Mouse (Mus musculus): ENCODE data around the gene Asb2. TPM values are rescaled to one million over a fixed set of nuclear protein-coding genes. Genes with fewer than 3 reads are reported as not detected.

Asb2 gene
- total RNA-seq, 2 experiments from 2014 or later, result 0.27 to 0.33 TPM

GRCm38 (mm10) chr12:103325156-103325857, 30.5 kb downstream of the Asb2 start:
- ATAC-seq (ENCODE audit: poor library complexity, severe bottlenecking), result peak; percentile 90

GRCm38 (mm10) chr12:103322801-103323200, 33.0 kb downstream of the Asb2 start:
- ATAC-seq (ENCODE audit: poor library complexity, severe bottlenecking), result no peak

- ATAC-seq (ENCODE audit: poor library complexity, severe bottlenecking), result no peak
Measured at GRCm38 (mm10) chr12:103315831-103316545, 39.8 kb downstream of the Asb2 start.

- ATAC-seq (ENCODE audit: poor library complexity, severe bottlenecking), result no peak
Measured at GRCm38 (mm10) chr12:103314640-103315361, 41.0 kb downstream of the Asb2 start.

GRCm38 (mm10) chr12:103313871-103314639, 41.7 kb downstream of the Asb2 start:
- no peak for ATAC-seq (ENCODE audit: poor library complexity, severe bottlenecking)

- no peak for ATAC-seq (ENCODE audit: poor library complexity, severe bottlenecking)
Measured at GRCm38 (mm10) chr12:103313274-103313673, 42.5 kb downstream of the Asb2 start.

- no peak for ATAC-seq (ENCODE audit: poor library complexity, severe bottlenecking)
Measured at GRCm38 (mm10) chr12:103311921-103312320, 43.9 kb downstream of the Asb2 start.

GRCm38 (mm10) chr12:103310744-103311267, 45.0 kb downstream of the Asb2 start, which contains the start of gene Fam181a:
Gene Fam181a (plus strand): TSS chr12:103310975.
- ATAC-seq (ENCODE audit: poor library complexity, severe bottlenecking), result no peak

- ATAC-seq (ENCODE audit: poor library complexity, severe bottlenecking), result peak; percentile 64
Measured at GRCm38 (mm10) chr12:103306720-103307119, 49.1 kb downstream of the Asb2 start.

GRCm38 (mm10) chr12:103306224-103306623, 49.6 kb downstream of the Asb2 start:
- no peak for ATAC-seq (ENCODE audit: poor library complexity, severe bottlenecking)

- no peak for ATAC-seq (ENCODE audit: poor library complexity, severe bottlenecking)
Measured at GRCm38 (mm10) chr12:103302960-103303359, 52.8 kb downstream of the Asb2 start.

GRCm38 (mm10) chr12:103301645-103302044, 54.2 kb downstream of the Asb2 start:
- ATAC-seq (ENCODE audit: poor library complexity, severe bottlenecking), result 0 out of 2 replicates have a peak, but pooled peaks have one; percentile 53

GRCm38 (mm10) chr12:103300493-103300892, 55.3 kb downstream of the Asb2 start:
- ATAC-seq (ENCODE audit: poor library complexity, severe bottlenecking), result no peak

- no peak for ATAC-seq (ENCODE audit: poor library complexity, severe bottlenecking)
Measured at GRCm38 (mm10) chr12:103296292-103296691, 59.5 kb downstream of the Asb2 start.

GRCm38 (mm10) chr12:103292366-103292765, 63.4 kb downstream of the Asb2 start:
- ATAC-seq (ENCODE audit: poor library complexity, severe bottlenecking), result no peak

GRCm38 (mm10) chr12:103287276-103287675, 68.5 kb downstream of the Asb2 start:
- ATAC-seq (ENCODE audit: poor library complexity, severe bottlenecking), result no peak

- ATAC-seq (ENCODE audit: poor library complexity, severe bottlenecking), result no peak
Measured at GRCm38 (mm10) chr12:103283411-103283810, 72.4 kb downstream of the Asb2 start.

- no peak for ATAC-seq (ENCODE audit: poor library complexity, severe bottlenecking)
Measured at GRCm38 (mm10) chr12:103282936-103283335, 72.9 kb downstream of the Asb2 start.

- no peak for ATAC-seq (ENCODE audit: poor library complexity, severe bottlenecking)
Measured at GRCm38 (mm10) chr12:103281912-103282311, 73.9 kb downstream of the Asb2 start.

GRCm38 (mm10) chr12:103281491-103281890, 74.3 kb downstream of the Asb2 start:
- ATAC-seq (ENCODE audit: poor library complexity, severe bottlenecking), result no peak

All from megakaryocyte, adult 5-6 weeks (primary cell).